Mouse (Mus musculus): ENCODE data around the gene C2cd4a. TPM values are rescaled to one million over a fixed set of nuclear protein-coding genes. Genes with fewer than 3 reads are reported as not detected.
A peak's percentile ranks its signal among the peaks of the same experiment; 100 is the strongest.

The C2cd4a gene
- polyA plus RNA-seq (2015; fragmentation: Nextera tagmentation; extraction: Ambion mirVana) = 1.9 and 2.7 TPM in 2 replicates

DNA sequence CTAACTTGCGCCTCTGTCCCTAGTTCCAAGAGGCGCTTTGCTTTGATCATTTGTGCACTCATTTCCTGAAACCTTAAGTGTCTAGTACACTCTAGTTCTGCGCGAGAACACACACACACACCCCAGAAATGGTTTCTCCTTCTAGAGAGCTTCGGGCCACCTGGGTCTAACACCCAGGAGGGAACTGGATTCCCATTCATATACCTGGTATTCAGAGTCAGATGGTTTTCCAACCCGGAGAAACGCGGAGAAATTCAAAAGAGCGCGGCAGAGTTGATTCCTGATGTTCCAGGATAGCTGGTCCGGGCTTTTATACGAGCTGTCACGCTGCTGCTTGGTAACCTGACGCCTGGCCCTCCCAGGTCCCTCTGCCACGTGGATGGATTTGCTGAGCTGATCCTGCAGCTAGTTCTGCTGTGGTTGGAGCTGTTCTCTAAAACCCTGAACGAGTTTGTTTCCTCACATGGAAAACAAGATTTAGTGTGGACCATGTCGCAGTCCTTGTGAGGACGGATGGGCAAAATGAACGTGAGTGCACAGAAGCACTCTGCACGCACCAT is at the start of gene C2cd4a:
Gene C2cd4a (minus strand): TSS at position 285 of the 560 bp plus-strand sequence.
- Histone ChIP-seq H3K27ac (peak within 1 kb of the TSS; percentile 1; the same call in 1 of the 2 replicates), H3K4me3 (replicated peaks) (peak within 1 kb of the TSS; percentile 50), H3K9ac (peak within 1 kb of the TSS; percentile 22; the same call in 1 of the 2 replicates), H3K36me3 (no peaks in the 10 kb centered on the region), H3K27me3 (replicated peaks) (peaks cover 24% of the 10 kb centered on the region; the same call in 1 of the 2 replicates), H3K4me1 (peaks cover 15% of the 10 kb centered on the region; the same call in 1 of the 2 replicates), H3K9me3 (no peaks in the 10 kb centered on the region), H3K4me2 (peak within 1 kb of the TSS; percentile 91)
- 3% methylated on average over 20 of the region's 20 CpGs for WGBS
- ATAC-seq (ENCODE audit: insufficient read depth, low FRiP score, low read depth) = no peak

DNA sequence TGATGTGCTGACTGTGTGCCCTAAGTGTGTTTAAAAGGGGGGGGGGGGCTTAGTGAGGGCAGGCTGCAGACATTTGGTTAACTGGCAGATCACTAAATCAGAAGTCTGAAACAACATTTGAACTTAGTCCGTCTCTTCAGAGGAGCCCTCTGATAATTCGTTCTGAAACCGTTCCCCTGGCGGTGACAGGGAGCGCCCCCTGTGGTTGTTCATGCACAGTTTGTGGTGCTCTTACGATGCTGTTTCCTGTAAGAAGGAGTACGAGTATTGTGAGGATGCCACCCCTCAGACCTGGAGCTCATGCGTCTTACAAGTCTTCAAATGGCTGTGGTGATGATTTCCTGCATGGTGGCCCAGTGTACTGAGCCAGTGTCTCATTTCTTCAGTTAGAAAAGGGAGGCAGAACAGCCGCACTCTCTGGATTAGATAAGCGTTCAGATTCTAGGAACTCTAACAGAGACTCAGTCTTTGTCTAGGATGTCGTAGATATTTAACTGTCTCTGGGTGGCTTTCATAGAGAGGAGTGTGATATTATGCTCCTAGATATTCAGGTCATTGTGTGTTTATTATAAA is 46.2 kb upstream of the C2cd4a start:
- H3K4me1 ChIP-seq = no peaks in the 10 kb centered on the region
- H3K27ac ChIP-seq = no peak overlapping the region
- no peaks in the 10 kb centered on the region for H3K9me3 ChIP-seq
- no peaks in the 10 kb centered on the region for H3K27me3 ChIP-seq (replicated peaks)
- no peak overlapping the region for H3K4me3 ChIP-seq (replicated peaks)
- ATAC-seq (ENCODE audit: insufficient read depth, low FRiP score, low read depth) = no peak; the same call in 1 of the 2 replicates
- WGBS = 87% methylated on average over 11 of the region's 11 CpGs
- H3K36me3 ChIP-seq = no peaks in the 10 kb centered on the region; the same call in 1 of the 2 replicates
- no peak overlapping the region for H3K4me2 ChIP-seq
- no peak overlapping the region for H3K9ac ChIP-seq

DNA sequence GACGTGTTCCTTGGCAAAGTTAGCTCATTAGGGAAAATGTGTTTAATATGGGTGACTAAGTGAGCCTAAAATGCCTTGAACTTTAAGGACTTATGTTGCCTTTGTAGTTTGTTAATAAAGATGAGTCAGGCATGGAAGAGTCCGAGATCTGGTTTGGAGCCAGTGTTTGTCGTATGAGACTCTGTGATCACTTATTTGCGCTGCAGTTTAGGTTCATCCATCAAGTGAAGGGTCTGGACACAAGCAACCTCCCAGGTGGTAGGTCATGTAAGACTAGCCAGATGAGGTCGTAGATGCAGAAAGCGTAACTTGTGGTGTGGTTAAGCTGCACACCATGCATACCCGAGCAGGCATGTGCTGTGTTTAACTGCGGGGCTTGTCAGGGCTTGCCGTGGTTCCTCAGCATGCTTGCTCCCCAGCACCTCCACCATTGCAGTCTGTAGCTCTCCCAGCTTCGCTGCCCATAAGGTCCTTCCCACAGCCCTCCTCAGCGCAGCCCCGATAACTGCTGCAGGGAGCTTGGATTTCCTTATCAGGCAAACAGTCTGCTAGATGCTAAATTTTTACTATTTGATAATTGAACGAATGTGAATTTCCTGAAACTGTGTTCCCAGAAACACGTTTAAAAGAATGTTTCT is 45.1 kb upstream of the C2cd4a start:
- H3K9me3 ChIP-seq = no peaks in the 10 kb centered on the region
- H3K36me3 ChIP-seq = no peaks in the 10 kb centered on the region
- no peaks in the 10 kb centered on the region for H3K27me3 ChIP-seq (replicated peaks)
- H3K4me2 ChIP-seq = no peak overlapping the region
- H3K4me3 ChIP-seq (replicated peaks) = no peak overlapping the region
- ATAC-seq (ENCODE audit: insufficient read depth, low FRiP score, low read depth) = peak; percentile 75; the same call in 1 of the 2 replicates
- no peak overlapping the region for H3K27ac ChIP-seq
- H3K4me1 ChIP-seq = no peaks in the 10 kb centered on the region
- 60% methylated on average over 14 of the region's 14 CpGs for WGBS
- no peak overlapping the region for H3K9ac ChIP-seq

DNA sequence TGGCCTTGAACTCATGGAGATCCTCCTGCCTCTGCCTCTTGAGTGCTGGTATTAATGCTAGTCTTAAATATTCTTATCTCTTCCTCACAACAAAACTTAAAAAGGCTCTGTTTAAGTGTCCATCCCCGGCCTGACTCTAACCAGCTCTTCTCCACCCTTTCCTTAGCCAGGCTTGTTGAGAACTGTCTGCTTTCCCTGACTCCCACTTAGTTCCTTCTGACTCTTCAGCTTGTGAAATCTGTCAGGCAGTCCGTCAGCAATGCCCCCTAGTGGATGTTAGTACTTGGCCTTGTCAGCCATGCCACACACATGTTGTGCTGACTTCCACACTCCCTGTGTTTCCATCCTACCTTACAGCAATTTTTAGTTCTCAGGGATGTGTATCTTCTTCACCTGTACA is 43.2 kb upstream of the C2cd4a start:
- ATAC-seq (ENCODE audit: insufficient read depth, low FRiP score, low read depth) = no peak; the same call in 1 of the 2 replicates
- Histone ChIP-seq H3K36me3 (no peaks in the 10 kb centered on the region), H3K4me3 (replicated peaks) (no peak overlapping the region), H3K4me1 (no peaks in the 10 kb centered on the region), H3K27me3 (replicated peaks) (no peaks in the 10 kb centered on the region), H3K4me2 (no peak overlapping the region), H3K9me3 (no peaks in the 10 kb centered on the region), H3K9ac (no peak overlapping the region), H3K27ac (no peak overlapping the region)
- WGBS = 58% methylated on average over 2 of the region's 2 CpGs

- H3K27ac ChIP-seq = no peak overlapping the region
- H3K9ac ChIP-seq = no peak overlapping the region
- no peaks in the 10 kb centered on the region for H3K9me3 ChIP-seq
- no peaks in the 10 kb centered on the region for H3K4me1 ChIP-seq
- no peak overlapping the region for H3K4me3 ChIP-seq (replicated peaks)
- 76% methylated on average over 7 of the region's 7 CpGs for WGBS
- no peaks in the 10 kb centered on the region for H3K27me3 ChIP-seq (replicated peaks)
- H3K4me2 ChIP-seq = no peak overlapping the region
- ATAC-seq (ENCODE audit: insufficient read depth, low FRiP score, low read depth) = no peak
- H3K36me3 ChIP-seq = no peaks in the 10 kb centered on the region
These were observed 42.5 kb upstream of the C2cd4a start for GRCm38 (mm10) chr9:67874522-67875222.

- WGBS = 83% methylated on average over 16 of the region's 16 CpGs
- peak; percentile 65; the same call in 1 of the 2 replicates for ATAC-seq (ENCODE audit: insufficient read depth, low FRiP score, low read depth)
These were observed 37.7 kb upstream of the C2cd4a start for GRCm38 (mm10) chr9:67869691-67870450.

GRCm38 (mm10) chr9:67867411-67867810 is 35.3 kb upstream of the C2cd4a start:
- no peak overlapping the region for H3K9ac ChIP-seq
- H3K27me3 ChIP-seq (replicated peaks) = no peaks in the 10 kb centered on the region
- no peak for ATAC-seq (ENCODE audit: insufficient read depth, low FRiP score, low read depth)
- no peaks in the 10 kb centered on the region for H3K36me3 ChIP-seq
- no peaks in the 10 kb centered on the region for H3K4me1 ChIP-seq
- no peak overlapping the region for H3K27ac ChIP-seq
- 85% methylated on average over 6 of the region's 6 CpGs for WGBS
- no peak overlapping the region for H3K4me2 ChIP-seq
- H3K9me3 ChIP-seq = no peaks in the 10 kb centered on the region
- no peak overlapping the region for H3K4me3 ChIP-seq (replicated peaks)

More at GRCm38 (mm10) chr9:67869691-67870450, 37.7 kb upstream of the C2cd4a start:
- Histone ChIP-seq H3K4me2 (no peak overlapping the region), H3K9me3 (no peaks in the 10 kb centered on the region), H3K4me3 (replicated peaks) (no peak overlapping the region), H3K4me1 (no peaks in the 10 kb centered on the region), H3K27me3 (replicated peaks) (no peaks in the 10 kb centered on the region), H3K27ac (no peak overlapping the region), H3K36me3 (no peaks in the 10 kb centered on the region), H3K9ac (no peak overlapping the region)

DNA sequence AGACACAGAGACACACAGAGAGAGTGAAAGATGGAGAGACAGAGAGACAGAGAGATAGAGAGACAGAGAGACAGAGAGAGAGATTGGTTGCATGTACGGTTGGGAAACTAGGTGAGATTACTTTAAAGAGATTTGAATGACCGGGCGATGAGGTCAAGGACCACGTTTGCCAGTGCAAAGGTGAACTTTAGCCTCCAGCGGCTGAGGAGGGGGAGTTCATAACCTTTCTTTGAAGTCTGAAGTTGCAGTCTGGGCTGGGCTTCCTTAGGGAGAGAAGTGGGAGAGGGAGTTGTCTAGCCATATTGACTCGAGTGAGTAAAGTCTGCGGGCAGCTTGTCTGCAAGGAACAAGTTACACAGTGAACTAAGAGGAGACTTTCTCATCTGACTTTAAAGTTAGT is 33.3 kb upstream of the C2cd4a start:
- no peaks in the 10 kb centered on the region for H3K4me1 ChIP-seq
- H3K27ac ChIP-seq = no peak overlapping the region
- ATAC-seq (ENCODE audit: insufficient read depth, low FRiP score, low read depth) = no peak
- no peaks in the 10 kb centered on the region for H3K9me3 ChIP-seq
- no peaks in the 10 kb centered on the region for H3K27me3 ChIP-seq (replicated peaks)
- no peak overlapping the region for H3K4me2 ChIP-seq
- no peak overlapping the region for H3K4me3 ChIP-seq (replicated peaks)
- 38% methylated on average over 7 of the region's 7 CpGs for WGBS
- H3K9ac ChIP-seq = no peak overlapping the region
- H3K36me3 ChIP-seq = no peaks in the 10 kb centered on the region

DNA sequence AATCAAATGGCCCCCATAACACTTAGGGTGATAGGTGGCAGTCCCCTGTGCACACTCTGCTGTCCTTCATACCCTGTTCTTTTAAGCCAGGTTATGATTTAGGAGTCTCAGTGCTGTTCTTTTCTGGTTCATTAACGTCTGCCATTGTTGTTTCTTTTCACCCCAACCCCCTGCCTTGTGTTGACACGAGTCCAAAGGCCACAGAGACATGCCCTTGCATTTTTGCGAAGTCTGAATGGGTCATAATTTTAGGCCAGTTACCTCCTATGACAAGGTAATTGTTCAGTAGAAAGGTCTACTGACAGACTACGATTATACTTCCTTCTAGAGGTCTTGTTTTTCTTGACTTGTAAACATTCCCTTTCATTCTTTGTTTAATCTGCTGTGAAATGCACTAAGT is 31.9 kb upstream of the C2cd4a start:
- WGBS = 23% methylated on average over 4 of the region's 4 CpGs
- Histone ChIP-seq H3K4me3 (replicated peaks) (no peak overlapping the region), H3K9ac (no peak overlapping the region), H3K9me3 (no peaks in the 10 kb centered on the region), H3K4me1 (no peaks in the 10 kb centered on the region), H3K36me3 (no peaks in the 10 kb centered on the region), H3K27ac (0 out of 2 replicates have a peak overlapping the region, but pooled peaks have one; percentile 21), H3K27me3 (replicated peaks) (no peaks in the 10 kb centered on the region), H3K4me2 (no peak overlapping the region)
- ATAC-seq (ENCODE audit: insufficient read depth, low FRiP score, low read depth) = no peak

GRCm38 (mm10) chr9:67863332-67863731 is 31.2 kb upstream of the C2cd4a start:
- no peaks in the 10 kb centered on the region for H3K4me1 ChIP-seq
- peak; percentile 39; the same call in 1 of the 2 replicates for ATAC-seq (ENCODE audit: insufficient read depth, low FRiP score, low read depth)
- WGBS = 93% methylated on average over 5 of the region's 5 CpGs
- no peak overlapping the region for H3K27ac ChIP-seq
- H3K4me2 ChIP-seq = no peak overlapping the region
- no peak overlapping the region for H3K4me3 ChIP-seq (replicated peaks)
- H3K9ac ChIP-seq = no peak overlapping the region
- H3K9me3 ChIP-seq = no peaks in the 10 kb centered on the region
- H3K36me3 ChIP-seq = no peaks in the 10 kb centered on the region
- no peaks in the 10 kb centered on the region for H3K27me3 ChIP-seq (replicated peaks)

DNA sequence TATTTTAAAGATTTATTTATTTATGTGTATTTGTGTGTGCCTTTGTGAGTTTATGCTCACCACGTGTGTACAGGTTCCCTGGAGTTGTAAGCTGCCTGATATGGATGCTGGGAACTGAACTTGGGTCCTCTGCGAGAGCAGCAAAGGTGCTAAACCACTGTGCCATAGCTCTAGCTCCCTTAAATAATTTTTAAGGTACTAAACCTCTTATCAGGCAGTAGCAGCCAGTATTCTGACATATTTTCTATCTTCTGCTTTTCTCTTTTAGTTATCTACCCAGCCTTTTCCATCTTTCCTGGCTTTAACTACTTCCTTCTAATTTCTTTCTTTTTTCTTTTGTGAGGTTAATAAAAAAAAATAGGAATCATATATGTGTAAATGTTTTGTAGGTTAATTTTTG is 28.1 kb upstream of the C2cd4a start:
- no peak overlapping the region for H3K4me2 ChIP-seq
- no peak overlapping the region for H3K27ac ChIP-seq
- H3K4me1 ChIP-seq = no peaks in the 10 kb centered on the region
- no peaks in the 10 kb centered on the region for H3K36me3 ChIP-seq
- H3K27me3 ChIP-seq (replicated peaks) = no peaks in the 10 kb centered on the region
- no peaks in the 10 kb centered on the region for H3K9me3 ChIP-seq
- H3K9ac ChIP-seq = no peak overlapping the region
- no peak for ATAC-seq (ENCODE audit: insufficient read depth, low FRiP score, low read depth)
- no peak overlapping the region for H3K4me3 ChIP-seq (replicated peaks)
- 69% methylated on average over 2 of the region's 2 CpGs for WGBS
